Mouse (Mus musculus) embryonic facial prominence, embryonic 14.5 days (tissue): ENCODE data around the gene Sdk2. TPM values are rescaled to one million over a fixed set of nuclear protein-coding genes. Genes with fewer than 3 reads are reported as not detected.

Experiments used
- ATAC-seq: fragments of 200-750 bp; cut with Nextera tagmentation; 2 replicates; pipeline ENCODE4 v1.8.0; 2017; ENCODE audit warnings: low read depth, moderate number of reproducible peaks, moderate TSS enrichment
- DNase-seq: peaks from one replicate; pipeline ENCODE4 v3.0.0-alpha.2; 2015; ENCODE audit warnings: low spot score
- H3K27ac ChIP-seq: fragments of 300-500 bp; sonication (generic); replicated peaks from 2 replicates; pipeline ENCODE4 v1.5.1; 2014; ENCODE audit warnings: low read depth, mild to moderate bottlenecking, low read length, moderate library complexity
- H3K27me3 ChIP-seq: fragments of 300-500 bp; sonication (generic); replicated peaks from 2 replicates; pipeline ENCODE4 v1.6.1; 2014; ENCODE audit warnings: low read length; ENCODE audit not compliant: control insufficient read depth, insufficient read depth
- H3K36me3 ChIP-seq: fragments of 300-500 bp; sonication (generic); 2 replicates; pipeline ENCODE4 v1.6.1; 2014; ENCODE audit warnings: low read length, mixed read lengths; ENCODE audit not compliant: control insufficient read depth, insufficient read depth
- H3K4me1 ChIP-seq: fragments of 300-500 bp; sonication (generic); 2 replicates; pipeline ENCODE4 v1.6.1; 2014; ENCODE audit warnings: antibody characterized with exemption, low read length; ENCODE audit not compliant: control insufficient read depth, insufficient read depth
- H3K4me2 ChIP-seq: fragments of 300-500 bp; sonication (generic); 2 replicates; pipeline ENCODE4 v1.6.1; 2014; ENCODE audit warnings: low read depth, mild to moderate bottlenecking, low read length, moderate library complexity, mixed read lengths
- H3K4me3 ChIP-seq: fragments of 300-500 bp; sonication (generic); 2 replicates; pipeline ENCODE4 v1.5.1; 2014; ENCODE audit warnings: low read depth, mild to moderate bottlenecking, low read length
- H3K9ac ChIP-seq: fragments of 300-500 bp; sonication (generic); 2 replicates; pipeline ENCODE4 v1.6.1; 2014; ENCODE audit warnings: low read depth, mild to moderate bottlenecking, low read length, moderate library complexity, mixed read lengths
- H3K9me3 ChIP-seq: fragments of 300-500 bp; sonication (generic); 2 replicates; pipeline ENCODE4 v1.6.1; 2016; ENCODE audit warnings: low read length; ENCODE audit not compliant: control insufficient read depth
- whole genome bisulfite sequencing: fragments of 180-500 bp; shearing (Covaris S2); extraction: QIAGEN DNeasy Blood & Tissue Kit; methylation state at CpG from one replicate; pipeline ENCODE4 v1.1.7; 2014; 5-methylcytosine and 5-hydroxymethylcytosine counted together
- polyA plus RNA-seq: library from polyadenylated mRNA; unstranded; fragments of >200 nt; fragmentation: Nextera tagmentation; extraction: Ambion mirVana; gene quantifications from 2 replicates; pipeline ENCODE4 v1.2.1, GENCODE M21; 2014

Sdk2 gene
- polyA plus RNA-seq, 1 experiment from 2014 or later = 6.3 TPM

DNA sequence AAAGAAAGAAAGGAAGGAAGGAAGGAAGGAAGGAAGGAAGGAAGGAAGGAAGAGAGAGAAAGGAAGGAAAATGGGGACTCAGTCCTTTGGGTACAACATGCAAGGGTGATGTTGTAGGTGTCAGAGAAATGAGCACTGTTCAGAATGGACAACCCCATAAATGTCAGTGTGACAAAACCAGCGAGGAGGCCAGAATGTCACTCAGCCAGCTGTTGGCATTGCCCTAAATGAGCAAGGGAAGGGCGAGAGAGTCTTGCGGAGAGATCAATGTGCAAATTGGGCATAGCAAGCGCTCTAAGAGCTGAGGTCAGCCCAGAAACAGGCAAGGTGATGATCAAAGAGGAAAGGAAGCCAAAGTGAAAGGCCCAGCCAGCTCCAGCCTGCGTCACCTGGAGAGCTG lies 293.7 kb downstream of the Sdk2 start:
- 85% methylated on average over 5 of the region's 5 CpGs for WGBS
- ATAC-seq = no peak

DNA sequence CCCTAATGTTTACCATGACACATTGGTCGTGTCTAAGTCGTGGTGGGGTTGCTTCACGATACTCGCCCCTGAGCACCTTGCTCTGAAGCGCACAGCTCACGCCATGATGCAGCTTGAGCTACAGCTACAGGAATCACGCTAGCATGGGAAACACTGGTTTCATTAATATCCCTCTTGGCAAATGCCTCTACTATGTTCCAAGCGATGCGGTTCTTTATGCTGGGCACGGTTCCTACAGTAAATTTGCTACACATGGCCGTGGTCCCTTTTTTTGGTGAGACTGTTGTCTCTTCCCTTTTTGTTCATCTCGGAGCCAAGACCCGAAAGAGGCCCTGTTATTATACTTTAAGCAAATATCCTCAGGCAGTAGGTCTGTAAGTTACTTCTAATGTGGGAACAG lies 295.7 kb downstream of the Sdk2 start:
- no peak overlapping the region for H3K4me3 ChIP-seq
- ATAC-seq (no peak), DNase-seq (peak; percentile 85)
- no peaks in the 10 kb centered on the region for H3K36me3 ChIP-seq
- WGBS = 53% methylated on average over 13 of the region's 13 CpGs
- H3K9me3 ChIP-seq = no peaks in the 10 kb centered on the region
- H3K4me2 ChIP-seq = 0 out of 2 replicates have a peak overlapping the region, but pooled peaks have one; percentile 3
- no peak overlapping the region; the same call in 1 of the 2 replicates for H3K9ac ChIP-seq
- no peaks in the 10 kb centered on the region for H3K27me3 ChIP-seq
- H3K4me1 ChIP-seq = peaks cover 30% of the 10 kb centered on the region
- peak overlapping the region; percentile 81 for H3K27ac ChIP-seq

More for the DNA sequence above, 293.7 kb downstream of the Sdk2 start:
- H3K4me2 ChIP-seq = no peak overlapping the region
- H3K4me1 ChIP-seq = peaks cover 13% of the 10 kb centered on the region
- H3K27me3 ChIP-seq = no peaks in the 10 kb centered on the region
- H3K9me3 ChIP-seq = no peaks in the 10 kb centered on the region
- no peak for DNase-seq
- no peak overlapping the region for H3K4me3 ChIP-seq
- H3K9ac ChIP-seq = no peak overlapping the region
- no peak overlapping the region for H3K27ac ChIP-seq
- H3K36me3 ChIP-seq = no peaks in the 10 kb centered on the region

- DNase-seq (peak; percentile 74), ATAC-seq (no peak)
- Histone ChIP-seq H3K36me3 (no peaks in the 10 kb centered on the region), H3K9ac (no peak overlapping the region), H3K4me1 (peaks cover 45% of the 10 kb centered on the region), H3K9me3 (no peaks in the 10 kb centered on the region), H3K27me3 (no peaks in the 10 kb centered on the region), H3K27ac (peak overlapping the region; percentile 72; the same call in 1 of the 2 replicates), H3K4me2 (no peak overlapping the region), H3K4me3 (no peak overlapping the region)
- WGBS = 43% methylated on average over 3 of the region's 3 CpGs
Observed at GRCm38 (mm10) chr11:113768356-113768755, 298.5 kb downstream of the Sdk2 start.

DNA sequence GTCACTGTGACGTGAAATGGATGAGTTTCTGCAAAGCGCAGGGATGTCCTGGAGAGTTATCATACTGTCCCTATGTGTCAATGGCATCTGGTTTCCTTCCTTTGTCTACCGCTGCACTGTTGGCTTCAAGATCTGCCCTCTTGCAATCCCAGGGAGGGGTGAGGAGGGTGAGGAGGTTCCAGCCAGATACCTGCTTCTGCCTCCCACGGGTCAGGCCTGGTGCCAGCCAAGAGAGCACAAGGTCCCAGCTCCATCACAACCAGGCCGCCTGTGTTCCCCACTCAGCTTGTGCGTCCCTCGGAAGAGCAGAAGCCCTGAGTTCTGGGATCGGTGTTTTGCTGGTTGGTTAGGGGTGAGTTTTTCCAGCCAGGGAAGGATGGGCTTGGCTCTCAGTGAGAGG lies 299.6 kb downstream of the Sdk2 start:
- Histone ChIP-seq H3K4me3 (no peak overlapping the region), H3K9me3 (no peaks in the 10 kb centered on the region), H3K4me1 (peaks cover 50% of the 10 kb centered on the region), H3K9ac (no peak overlapping the region), H3K27me3 (no peaks in the 10 kb centered on the region), H3K36me3 (no peaks in the 10 kb centered on the region), H3K27ac (peak overlapping the region; percentile 72), H3K4me2 (peak overlapping the region; percentile 7; the same call in 1 of the 2 replicates)
- WGBS = 52% methylated on average over 8 of the region's 8 CpGs
- ATAC-seq (no peak), DNase-seq (no peak)

GRCm38 (mm10) chr11:113766284-113766985 lies 300.4 kb downstream of the Sdk2 start:
- peak overlapping the region; percentile 72; the same call in 1 of the 2 replicates for H3K27ac ChIP-seq
- peak; percentile 36 for DNase-seq
- H3K4me1 ChIP-seq = peaks cover 46% of the 10 kb centered on the region
- ATAC-seq = no peak
- no peak overlapping the region for H3K9ac ChIP-seq
- no peaks in the 10 kb centered on the region for H3K36me3 ChIP-seq
- no peaks in the 10 kb centered on the region for H3K27me3 ChIP-seq
- H3K4me2 ChIP-seq = no peak overlapping the region
- no peaks in the 10 kb centered on the region for H3K9me3 ChIP-seq
- no peak overlapping the region for H3K4me3 ChIP-seq
- WGBS = 31% methylated on average over 10 of the region's 10 CpGs

DNA sequence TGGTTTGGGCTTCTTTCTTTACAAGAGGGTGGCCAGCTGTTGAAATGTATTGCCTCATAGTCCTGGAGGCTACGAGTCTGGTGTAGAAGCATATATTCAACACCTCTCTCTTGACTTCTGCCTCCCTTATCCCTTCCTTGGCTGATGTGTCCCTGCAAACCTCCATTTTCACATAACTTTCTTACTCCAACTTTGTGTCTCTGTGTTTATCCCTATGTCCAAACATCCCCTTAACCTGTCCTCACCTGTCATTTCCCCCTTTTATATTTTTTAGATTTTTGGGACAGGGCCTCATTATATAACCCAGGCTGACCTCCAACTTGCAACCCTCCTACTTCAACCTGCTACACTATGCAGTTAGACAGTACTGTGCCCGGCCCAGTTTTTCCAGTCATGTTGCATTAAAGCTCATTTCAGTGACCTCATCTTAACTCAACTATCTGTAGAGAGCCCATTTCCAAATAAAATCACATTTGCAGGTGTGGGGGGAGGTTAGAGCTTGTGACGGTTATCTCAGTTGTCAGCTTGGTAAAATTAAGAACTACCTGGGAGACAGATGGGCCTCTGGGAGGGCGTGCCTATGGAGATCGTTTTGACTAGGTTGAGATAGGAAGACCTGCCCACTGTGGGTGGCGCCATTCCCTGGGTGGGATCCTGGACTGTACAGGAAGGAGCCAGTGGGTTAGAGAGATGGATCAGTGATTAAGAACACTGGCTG lies 302.6 kb downstream of the Sdk2 start:
- DNase-seq = no peak
- H3K27ac ChIP-seq = peak overlapping the region; percentile 45; the same call in 1 of the 2 replicates
- no peaks in the 10 kb centered on the region for H3K9me3 ChIP-seq
- H3K9ac ChIP-seq = no peak overlapping the region
- 80% methylated on average over 6 of the region's 6 CpGs for WGBS
- no peaks in the 10 kb centered on the region for H3K36me3 ChIP-seq
- no peak for ATAC-seq
- no peak overlapping the region for H3K4me2 ChIP-seq
- H3K27me3 ChIP-seq = no peaks in the 10 kb centered on the region
- peaks cover 44% of the 10 kb centered on the region for H3K4me1 ChIP-seq
- H3K4me3 ChIP-seq = no peak overlapping the region

- DNase-seq = peak; percentile 87
- Histone ChIP-seq H3K4me2 (peak overlapping the region; percentile 32), H3K9ac (no peak overlapping the region), H3K4me3 (no peak overlapping the region), H3K9me3 (no peaks in the 10 kb centered on the region), H3K4me1 (peaks cover 44% of the 10 kb centered on the region), H3K27ac (peak overlapping the region; percentile 45), H3K36me3 (no peaks in the 10 kb centered on the region), H3K27me3 (no peaks in the 10 kb centered on the region)
- ATAC-seq = peak; percentile 60; the same call in 1 of the 2 replicates
- WGBS = 11% methylated on average over 5 of the region's 5 CpGs
Observed at GRCm38 (mm10) chr11:113763449-113763848, 303.4 kb downstream of the Sdk2 start.

DNA sequence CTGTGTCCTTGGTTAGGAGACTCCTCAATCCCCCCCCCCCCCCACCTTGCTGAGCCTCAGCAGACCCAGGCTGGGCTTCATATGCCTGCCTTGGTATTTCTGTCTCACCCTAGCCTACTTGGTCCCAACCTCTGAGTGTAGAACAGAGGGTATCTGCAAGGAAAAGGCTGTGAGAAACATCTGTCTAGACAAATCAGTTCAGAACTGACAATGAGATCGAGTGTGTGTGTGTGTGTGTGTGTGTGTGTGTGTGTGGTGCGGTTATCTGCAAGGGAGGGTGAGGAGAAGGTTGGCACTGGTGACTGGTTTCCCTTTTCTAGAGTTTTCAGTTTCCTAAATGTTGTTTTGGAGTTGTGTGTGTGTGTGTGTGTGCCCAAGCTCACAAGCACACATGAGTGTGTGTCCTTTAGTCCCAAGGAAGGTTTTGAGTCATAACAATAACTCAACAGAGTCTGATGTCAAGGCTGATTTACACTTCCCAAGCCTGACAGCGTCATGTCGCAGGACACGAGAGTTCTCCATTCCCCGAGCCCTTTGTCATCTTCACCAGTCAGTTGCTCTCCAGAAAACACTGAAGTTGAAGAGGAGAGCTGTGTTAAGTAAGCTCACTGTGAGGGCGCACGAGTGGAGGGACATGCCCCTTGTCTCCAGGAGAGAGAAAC lies 304.6 kb downstream of the Sdk2 start:
- Histone ChIP-seq H3K9ac (no peak overlapping the region), H3K4me1 (peaks cover 35% of the 10 kb centered on the region), H3K27me3 (no peaks in the 10 kb centered on the region), H3K36me3 (no peaks in the 10 kb centered on the region), H3K27ac (no peak overlapping the region), H3K4me3 (no peak overlapping the region), H3K9me3 (no peaks in the 10 kb centered on the region), H3K4me2 (no peak overlapping the region)
- no peak for DNase-seq
- ATAC-seq = no peak
- 77% methylated on average over 8 of the region's 8 CpGs for WGBS
